Mouse (Mus musculus): ENCODE measurements around the gene Cacna1g. TPM values are rescaled to one million over a fixed set of nuclear protein-coding genes. Genes with fewer than 3 reads are reported as not detected.

The Cacna1g gene
- polyA plus RNA-seq, 1 experiment from 2014 or later, result 10.3 TPM

- Histone ChIP-seq H3K27me3 (ENCODE audit: insufficient read depth, low read length) (no peaks in the 10 kb centered on the region), H3K9ac (replicated peaks; ENCODE audit: low read length) (no peak overlapping the region), H3K27ac (ENCODE audit: low read length) (no peak overlapping the region), H3K4me3 (ENCODE audit: low read length) (no peak overlapping the region), H3K9me3 (ENCODE audit: low read length) (no peaks in the 10 kb centered on the region), H3K36me3 (ENCODE audit: insufficient read depth, low read length) (no peaks in the 10 kb centered on the region), H3K4me1 (ENCODE audit: insufficient read depth, low read length) (peaks cover 37% of the 10 kb centered on the region), H3K4me2 (replicated peaks; ENCODE audit: low read depth, low read length) (no peak overlapping the region)
- no peak for ATAC-seq (ENCODE audit: low FRiP score, low TSS enrichment)
- WGBS, result 76% methylated on average over 4 of the region's 4 CpGs
Observed at GRCm38 (mm10) chr11:94389021-94389420, 85.0 kb downstream of the Cacna1g start.

GRCm38 (mm10) chr11:94387756-94388155 lies 86.2 kb downstream of the Cacna1g start:
- 59% methylated on average over 4 of the region's 4 CpGs for WGBS
- H3K36me3 ChIP-seq (ENCODE audit: insufficient read depth, low read length), result no peaks in the 10 kb centered on the region
- H3K27me3 ChIP-seq (ENCODE audit: insufficient read depth, low read length), result no peaks in the 10 kb centered on the region
- H3K27ac ChIP-seq (ENCODE audit: low read length), result no peak overlapping the region
- no peaks in the 10 kb centered on the region for H3K9me3 ChIP-seq (ENCODE audit: low read length)
- no peak overlapping the region for H3K9ac ChIP-seq (replicated peaks; ENCODE audit: low read length)
- no peak overlapping the region for H3K4me3 ChIP-seq (ENCODE audit: low read length)
- ATAC-seq (ENCODE audit: low FRiP score, low TSS enrichment), result no peak
- peaks cover 36% of the 10 kb centered on the region for H3K4me1 ChIP-seq (ENCODE audit: insufficient read depth, low read length)
- no peak overlapping the region for H3K4me2 ChIP-seq (replicated peaks; ENCODE audit: low read depth, low read length)

DNA sequence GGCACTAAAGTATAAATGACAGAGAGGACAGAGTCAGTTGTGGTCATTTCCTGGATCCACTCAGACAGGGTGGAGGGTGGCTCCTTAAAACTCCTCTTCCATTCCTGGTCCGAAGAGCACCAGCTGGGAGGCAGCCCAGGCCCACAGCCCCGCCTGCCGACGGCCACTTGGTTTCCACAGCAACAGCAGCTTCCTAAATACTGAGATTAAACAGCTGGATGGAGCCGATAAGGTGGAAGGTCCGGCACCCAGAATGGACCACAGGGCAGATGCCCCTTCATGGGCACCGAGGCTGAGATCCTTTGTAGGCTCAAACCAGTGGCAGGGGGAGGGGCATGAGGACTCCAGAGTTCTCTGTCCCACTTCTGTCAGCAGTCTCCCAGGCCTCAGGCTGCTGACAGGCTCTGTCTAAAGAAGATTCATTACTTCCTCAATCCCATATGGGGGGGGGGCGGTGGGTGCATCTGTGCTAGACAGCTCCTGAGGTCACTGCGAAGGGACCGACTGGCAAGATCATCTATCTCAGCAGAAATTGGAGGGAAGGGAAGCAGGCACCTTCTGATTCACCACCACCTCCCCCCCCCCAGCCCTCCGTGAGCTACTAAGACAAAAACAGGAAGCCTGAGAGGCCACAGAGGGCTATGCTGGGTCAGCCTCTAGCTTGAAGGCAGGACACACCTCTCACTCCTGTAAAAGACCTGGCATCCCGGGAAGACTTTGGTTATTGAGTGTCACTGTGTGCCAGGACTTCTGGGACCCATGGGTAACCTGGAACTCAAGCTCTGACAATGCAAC lies 87.8 kb downstream of the Cacna1g start:
- no peaks in the 10 kb centered on the region for H3K36me3 ChIP-seq (ENCODE audit: insufficient read depth, low read length)
- H3K27me3 ChIP-seq (ENCODE audit: insufficient read depth, low read length), result no peaks in the 10 kb centered on the region
- H3K4me1 ChIP-seq (ENCODE audit: insufficient read depth, low read length), result peaks cover 30% of the 10 kb centered on the region
- H3K4me3 ChIP-seq (ENCODE audit: low read length), result no peak overlapping the region
- H3K4me2 ChIP-seq (replicated peaks; ENCODE audit: low read depth, low read length), result peak overlapping the region; percentile 41
- no peaks in the 10 kb centered on the region for H3K9me3 ChIP-seq (ENCODE audit: low read length)
- ATAC-seq (ENCODE audit: low FRiP score, low TSS enrichment), result peak; percentile 82
- peak overlapping the region; percentile 10; the same call in 1 of the 2 replicates for H3K9ac ChIP-seq (replicated peaks; ENCODE audit: low read length)
- WGBS, result 4% methylated on average over 12 of the region's 12 CpGs
- peak overlapping the region; percentile 80 for H3K27ac ChIP-seq (ENCODE audit: low read length)

- no peak overlapping the region; the same call in 1 of the 2 replicates for H3K27ac ChIP-seq (ENCODE audit: low read length)
- H3K9me3 ChIP-seq (ENCODE audit: low read length), result no peaks in the 10 kb centered on the region
- H3K9ac ChIP-seq (replicated peaks; ENCODE audit: low read length), result no peak overlapping the region
- no peaks in the 10 kb centered on the region for H3K27me3 ChIP-seq (ENCODE audit: insufficient read depth, low read length)
- peaks cover 20% of the 10 kb centered on the region for H3K4me1 ChIP-seq (ENCODE audit: insufficient read depth, low read length)
- ATAC-seq (ENCODE audit: low FRiP score, low TSS enrichment), result no peak
- H3K36me3 ChIP-seq (ENCODE audit: insufficient read depth, low read length), result no peaks in the 10 kb centered on the region
- no peak overlapping the region for H3K4me2 ChIP-seq (replicated peaks; ENCODE audit: low read depth, low read length)
- 62% methylated on average over 8 of the region's 8 CpGs for WGBS
- H3K4me3 ChIP-seq (ENCODE audit: low read length), result no peak overlapping the region
Observed at GRCm38 (mm10) chr11:94379736-94380135, 94.3 kb downstream of the Cacna1g start.

DNA sequence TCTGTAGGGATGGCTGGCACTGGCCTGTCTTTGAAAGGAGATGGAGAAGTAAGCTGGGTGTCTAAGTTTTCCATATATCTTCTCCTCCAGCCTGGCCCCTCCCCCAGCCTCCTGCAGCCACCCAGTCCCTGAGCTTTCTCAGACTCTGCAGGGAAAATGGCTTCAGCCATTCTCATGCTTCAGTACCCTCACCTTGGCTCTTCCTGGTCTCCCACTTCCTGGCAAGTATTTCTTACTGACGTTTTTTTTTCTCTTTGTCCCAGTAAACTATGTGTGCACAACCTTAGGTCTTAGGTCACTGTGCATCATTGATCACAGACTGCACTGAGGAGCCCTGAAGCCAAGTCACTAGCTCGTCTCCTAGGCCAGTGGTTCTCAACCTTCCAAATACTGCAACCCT lies 94.9 kb downstream of the Cacna1g start:
- Histone ChIP-seq H3K27me3 (ENCODE audit: insufficient read depth, low read length) (no peaks in the 10 kb centered on the region), H3K9ac (replicated peaks; ENCODE audit: low read length) (no peak overlapping the region), H3K27ac (ENCODE audit: low read length) (peak overlapping the region; percentile 30; the same call in 1 of the 2 replicates), H3K36me3 (ENCODE audit: insufficient read depth, low read length) (no peaks in the 10 kb centered on the region), H3K9me3 (ENCODE audit: low read length) (no peaks in the 10 kb centered on the region), H3K4me2 (replicated peaks; ENCODE audit: low read depth, low read length) (no peak overlapping the region), H3K4me1 (ENCODE audit: insufficient read depth, low read length) (peaks cover 20% of the 10 kb centered on the region), H3K4me3 (ENCODE audit: low read length) (no peak overlapping the region)
- peak; percentile 83 for ATAC-seq (ENCODE audit: low FRiP score, low TSS enrichment)
- WGBS, result 13% methylated on average over 2 of the region's 2 CpGs

GRCm38 (mm10) chr11:94374276-94374948 lies 99.6 kb downstream of the Cacna1g start:
- H3K9ac ChIP-seq (replicated peaks; ENCODE audit: low read length), result no peak overlapping the region
- H3K4me1 ChIP-seq (ENCODE audit: insufficient read depth, low read length), result peaks cover 36% of the 10 kb centered on the region
- 82% methylated on average over 13 of the region's 13 CpGs for WGBS
- no peak overlapping the region for H3K4me2 ChIP-seq (replicated peaks; ENCODE audit: low read depth, low read length)
- H3K4me3 ChIP-seq (ENCODE audit: low read length), result no peak overlapping the region
- no peak overlapping the region for H3K27ac ChIP-seq (ENCODE audit: low read length)
- H3K27me3 ChIP-seq (ENCODE audit: insufficient read depth, low read length), result no peaks in the 10 kb centered on the region; the same call in 1 of the 2 replicates
- no peaks in the 10 kb centered on the region for H3K36me3 ChIP-seq (ENCODE audit: insufficient read depth, low read length)
- H3K9me3 ChIP-seq (ENCODE audit: low read length), result no peaks in the 10 kb centered on the region
- no peak for ATAC-seq (ENCODE audit: low FRiP score, low TSS enrichment)

- 7% methylated on average over 5 of the region's 5 CpGs for WGBS
- ATAC-seq (ENCODE audit: low FRiP score, low TSS enrichment), result peak; percentile 49; the same call in 1 of the 2 replicates
- Histone ChIP-seq H3K4me3 (ENCODE audit: low read length) (no peak overlapping the region), H3K36me3 (ENCODE audit: insufficient read depth, low read length) (no peaks in the 10 kb centered on the region), H3K27ac (ENCODE audit: low read length) (no peak overlapping the region), H3K4me1 (ENCODE audit: insufficient read depth, low read length) (peaks cover 16% of the 10 kb centered on the region), H3K4me2 (replicated peaks; ENCODE audit: low read depth, low read length) (no peak overlapping the region), H3K9me3 (ENCODE audit: low read length) (peaks cover 4% of the 10 kb centered on the region; the same call in 1 of the 2 replicates), H3K27me3 (ENCODE audit: insufficient read depth, low read length) (no peaks in the 10 kb centered on the region; the same call in 1 of the 2 replicates), H3K9ac (replicated peaks; ENCODE audit: low read length) (no peak overlapping the region)
Observed at GRCm38 (mm10) chr11:94370809-94371208, 103.2 kb downstream of the Cacna1g start.

DNA sequence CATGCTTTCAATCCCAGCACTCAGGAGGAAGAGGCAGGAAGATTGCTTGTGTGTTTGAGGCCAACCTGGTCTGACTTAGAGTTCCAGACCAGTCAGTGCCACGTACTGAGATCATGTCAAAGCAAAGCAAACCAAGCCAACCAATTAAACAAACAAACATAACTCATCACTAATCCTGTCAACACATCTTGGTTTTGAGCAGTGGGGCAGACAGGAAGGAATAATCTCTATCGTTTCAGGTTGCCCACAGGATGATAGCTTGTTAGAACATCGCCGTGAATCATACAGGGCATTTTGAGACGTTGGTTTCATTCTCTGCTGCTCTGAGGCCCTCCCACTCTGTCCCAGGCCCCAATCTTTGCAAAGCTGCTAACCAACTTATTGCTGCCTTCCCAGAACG lies 104.0 kb downstream of the Cacna1g start:
- Histone ChIP-seq H3K9ac (replicated peaks; ENCODE audit: low read length) (no peak overlapping the region), H3K4me3 (ENCODE audit: low read length) (no peak overlapping the region), H3K9me3 (ENCODE audit: low read length) (peaks cover 4% of the 10 kb centered on the region; the same call in 1 of the 2 replicates), H3K27ac (ENCODE audit: low read length) (no peak overlapping the region), H3K4me1 (ENCODE audit: insufficient read depth, low read length) (peaks cover 22% of the 10 kb centered on the region), H3K27me3 (ENCODE audit: insufficient read depth, low read length) (no peaks in the 10 kb centered on the region; the same call in 1 of the 2 replicates), H3K4me2 (replicated peaks; ENCODE audit: low read depth, low read length) (no peak overlapping the region), H3K36me3 (ENCODE audit: insufficient read depth, low read length) (no peaks in the 10 kb centered on the region)
- 69% methylated on average over 6 of the region's 6 CpGs for WGBS
- ATAC-seq (ENCODE audit: low FRiP score, low TSS enrichment), result no peak

DNA sequence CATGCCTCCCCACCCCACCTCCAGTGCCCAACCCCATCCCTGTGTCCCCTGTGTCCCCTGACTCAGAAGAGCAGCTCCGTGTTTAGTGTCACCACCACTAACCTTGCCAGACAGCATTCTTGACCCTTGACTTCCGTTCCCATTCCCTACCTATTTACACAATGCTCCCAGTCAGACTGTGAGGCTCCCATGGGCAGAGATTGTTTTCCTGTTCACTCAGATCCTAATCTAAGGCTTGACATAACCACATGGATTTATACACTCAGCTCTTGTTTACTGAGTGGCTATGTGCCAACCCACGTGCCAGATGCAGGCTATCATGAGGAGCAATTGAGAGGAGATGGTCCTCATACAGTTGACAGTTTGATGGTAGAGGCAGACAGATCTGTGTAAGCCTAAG lies 108.7 kb downstream of the Cacna1g start:
- no peaks in the 10 kb centered on the region for H3K36me3 ChIP-seq (ENCODE audit: insufficient read depth, low read length)
- H3K4me3 ChIP-seq (ENCODE audit: low read length), result no peak overlapping the region
- H3K27me3 ChIP-seq (ENCODE audit: insufficient read depth, low read length), result no peaks in the 10 kb centered on the region
- no peak overlapping the region for H3K9ac ChIP-seq (replicated peaks; ENCODE audit: low read length)
- no peak overlapping the region for H3K4me2 ChIP-seq (replicated peaks; ENCODE audit: low read depth, low read length)
- H3K27ac ChIP-seq (ENCODE audit: low read length), result no peak overlapping the region
- 0 out of 2 replicates have a peak, but pooled peaks have one; percentile 51 for ATAC-seq (ENCODE audit: low FRiP score, low TSS enrichment)
- WGBS, result 44% methylated on average over 3 of the region's 3 CpGs
- peaks cover 8% of the 10 kb centered on the region for H3K4me1 ChIP-seq (ENCODE audit: insufficient read depth, low read length)
- H3K9me3 ChIP-seq (ENCODE audit: low read length), result peaks cover 4% of the 10 kb centered on the region; the same call in 1 of the 2 replicates

GRCm38 (mm10) chr11:94363690-94364089 lies 110.3 kb downstream of the Cacna1g start:
- H3K4me3 ChIP-seq (ENCODE audit: low read length), result no peak overlapping the region
- H3K27me3 ChIP-seq (ENCODE audit: insufficient read depth, low read length), result no peaks in the 10 kb centered on the region
- H3K4me1 ChIP-seq (ENCODE audit: insufficient read depth, low read length), result peaks cover 6% of the 10 kb centered on the region; the same call in 1 of the 2 replicates
- 78% methylated on average over 7 of the region's 7 CpGs for WGBS
- H3K27ac ChIP-seq (ENCODE audit: low read length), result no peak overlapping the region
- ATAC-seq (ENCODE audit: low FRiP score, low TSS enrichment), result no peak
- H3K9me3 ChIP-seq (ENCODE audit: low read length), result peaks cover 4% of the 10 kb centered on the region; the same call in 1 of the 2 replicates
- H3K36me3 ChIP-seq (ENCODE audit: insufficient read depth, low read length), result no peaks in the 10 kb centered on the region
- no peak overlapping the region for H3K4me2 ChIP-seq (replicated peaks; ENCODE audit: low read depth, low read length)
- H3K9ac ChIP-seq (replicated peaks; ENCODE audit: low read length), result no peak overlapping the region

All from kidney, embryonic 16.5 days (tissue).